Mouse (Mus musculus): ENCODE data around the gene Arnt2. TPM values are rescaled to one million over a fixed set of nuclear protein-coding genes. Genes with fewer than 3 reads are reported as not detected.

Arnt2 gene
- polyA plus RNA-seq, 2 experiments = 11.0 to 29.7 TPM

DNA sequence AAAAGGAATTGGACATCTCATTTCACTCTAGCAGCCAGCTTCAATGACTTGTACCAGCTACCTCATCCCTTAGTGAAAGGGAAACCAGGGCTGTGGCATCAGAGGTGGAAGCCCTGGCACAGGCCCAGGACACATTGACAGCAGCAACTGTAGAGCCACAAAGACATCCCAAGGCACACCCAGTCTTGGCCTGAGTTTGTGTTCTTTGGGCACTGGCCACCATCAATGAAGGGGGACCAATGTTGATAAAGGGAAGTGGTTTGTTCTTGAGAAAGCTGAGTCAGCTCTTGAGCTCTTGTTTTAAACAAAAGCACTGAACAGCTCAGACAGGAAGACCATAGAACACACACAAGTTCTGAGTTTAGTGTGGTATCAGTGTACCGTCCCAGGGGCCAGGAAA, 130.7 kb downstream of the Arnt2 start:
- DNase-seq (ENCODE audit: low spot score) = no peak

DNA sequence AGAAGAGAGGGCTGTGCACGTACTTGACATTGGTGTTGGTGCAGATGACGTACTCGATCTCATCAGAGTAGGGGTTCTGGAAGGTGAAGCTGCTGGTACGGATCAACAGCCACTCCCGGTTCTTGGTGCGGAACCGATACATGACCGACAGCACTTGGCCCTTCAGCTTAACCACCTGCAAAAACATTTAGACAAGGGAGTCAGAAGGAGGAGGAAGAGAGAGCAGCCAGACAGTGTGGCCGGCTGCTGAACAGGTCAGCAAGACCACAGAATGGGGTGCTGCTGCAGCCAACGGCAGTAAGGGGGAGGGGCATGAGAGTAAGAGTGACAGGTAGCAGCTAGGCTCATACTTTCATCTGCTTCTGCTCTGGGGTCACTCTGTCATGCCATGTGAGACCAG, 134.7 kb downstream of the Arnt2 start:
- Histone ChIP-seq H3K27ac (replicated peaks; ENCODE audit: low read depth, low read length) (no peak overlapping the region), H3K9me3 (ENCODE audit: control insufficient read depth, low read length) (no peaks in the 10 kb centered on the region), H3K4me2 (replicated peaks; ENCODE audit: low read depth, low read length, severe bottlenecking) (no peak overlapping the region), H3K4me1 (ENCODE audit: control insufficient read depth, insufficient read depth, low read length) (0 out of 2 replicates have a peak, but pooled peaks cover 3% of the 10 kb centered on the region), H3K4me3 (replicated peaks; ENCODE audit: low read length) (no peak overlapping the region), H3K9ac (ENCODE audit: low read depth, low read length, severe bottlenecking) (no peak overlapping the region), H3K27me3 (ENCODE audit: control insufficient read depth, insufficient read depth, low read length) (no peaks in the 10 kb centered on the region), H3K36me3 (ENCODE audit: control insufficient read depth, insufficient read depth, low read length) (peaks cover 29% of the 10 kb centered on the region)
- DNase-seq (ENCODE audit: low spot score) (no peak), ATAC-seq (ENCODE audit: low FRiP score, low read depth) (no peak)
- TF ChIP-seq POLR2A (IDR thresholded peaks at IDR 0.05; ENCODE audit: borderline replicate concordance, extremely low read depth, insufficient read depth, insufficient read length) = no peak
- WGBS = 78% methylated on average over 10 of the region's 10 CpGs

More for the DNA sequence above, 130.7 kb downstream of the Arnt2 start:
- Histone ChIP-seq H3K9ac (ENCODE audit: low read depth, low read length, severe bottlenecking) (no peak overlapping the region), H3K9me3 (ENCODE audit: control insufficient read depth, low read length) (no peaks in the 10 kb centered on the region), H3K36me3 (ENCODE audit: control insufficient read depth, insufficient read depth, low read length) (peaks cover 33% of the 10 kb centered on the region), H3K4me1 (ENCODE audit: control insufficient read depth, insufficient read depth, low read length) (no peaks in the 10 kb centered on the region), H3K4me2 (replicated peaks; ENCODE audit: low read depth, low read length, severe bottlenecking) (no peak overlapping the region), H3K27ac (replicated peaks; ENCODE audit: low read depth, low read length) (no peak overlapping the region), H3K27me3 (ENCODE audit: control insufficient read depth, insufficient read depth, low read length) (no peaks in the 10 kb centered on the region), H3K4me3 (replicated peaks; ENCODE audit: low read length) (no peak overlapping the region)
- no peak for ATAC-seq (ENCODE audit: low FRiP score, low read depth)
- no peak for TF ChIP-seq POLR2A (IDR thresholded peaks at IDR 0.05; ENCODE audit: borderline replicate concordance, extremely low read depth, insufficient read depth, insufficient read length)
- 88% methylated on average over 1 of the region's 1 CpGs for WGBS

DNA sequence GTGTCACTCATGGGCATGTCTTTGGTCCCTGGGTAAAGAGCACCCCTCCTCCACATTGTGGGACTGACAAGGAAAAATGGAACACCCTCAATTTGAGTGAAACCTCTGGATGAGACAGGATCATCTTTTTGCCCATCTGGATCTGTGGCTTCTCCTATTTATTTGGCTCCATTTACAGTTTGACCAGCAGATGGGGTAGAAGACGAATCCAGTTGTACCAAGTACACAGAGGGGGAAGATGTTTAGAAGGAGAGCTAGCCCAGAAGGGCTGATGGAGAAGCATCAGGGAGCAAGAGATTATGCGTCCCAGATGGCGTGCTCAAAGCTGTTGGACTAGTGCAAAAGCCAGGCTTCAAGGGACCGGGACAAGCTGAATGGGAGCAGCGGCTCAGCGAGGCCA, 136.0 kb downstream of the Arnt2 start:
- Histone ChIP-seq H3K4me2 (replicated peaks; ENCODE audit: low read depth, low read length, severe bottlenecking) (no peak overlapping the region), H3K27ac (replicated peaks; ENCODE audit: low read depth, low read length) (no peak overlapping the region), H3K9ac (ENCODE audit: low read depth, low read length, severe bottlenecking) (no peak overlapping the region), H3K4me1 (ENCODE audit: control insufficient read depth, insufficient read depth, low read length) (0 out of 2 replicates have a peak, but pooled peaks cover 3% of the 10 kb centered on the region), H3K4me3 (replicated peaks; ENCODE audit: low read length) (no peak overlapping the region), H3K27me3 (ENCODE audit: control insufficient read depth, insufficient read depth, low read length) (no peaks in the 10 kb centered on the region), H3K9me3 (ENCODE audit: control insufficient read depth, low read length) (no peaks in the 10 kb centered on the region), H3K36me3 (ENCODE audit: control insufficient read depth, insufficient read depth, low read length) (peaks cover 29% of the 10 kb centered on the region)
- ATAC-seq (ENCODE audit: low FRiP score, low read depth) = no peak
- no peak for DNase-seq (ENCODE audit: low spot score)
- TF ChIP-seq POLR2A (IDR thresholded peaks at IDR 0.05; ENCODE audit: borderline replicate concordance, extremely low read depth, insufficient read depth, insufficient read length) = no peak
- 84% methylated on average over 6 of the region's 6 CpGs for WGBS

DNA sequence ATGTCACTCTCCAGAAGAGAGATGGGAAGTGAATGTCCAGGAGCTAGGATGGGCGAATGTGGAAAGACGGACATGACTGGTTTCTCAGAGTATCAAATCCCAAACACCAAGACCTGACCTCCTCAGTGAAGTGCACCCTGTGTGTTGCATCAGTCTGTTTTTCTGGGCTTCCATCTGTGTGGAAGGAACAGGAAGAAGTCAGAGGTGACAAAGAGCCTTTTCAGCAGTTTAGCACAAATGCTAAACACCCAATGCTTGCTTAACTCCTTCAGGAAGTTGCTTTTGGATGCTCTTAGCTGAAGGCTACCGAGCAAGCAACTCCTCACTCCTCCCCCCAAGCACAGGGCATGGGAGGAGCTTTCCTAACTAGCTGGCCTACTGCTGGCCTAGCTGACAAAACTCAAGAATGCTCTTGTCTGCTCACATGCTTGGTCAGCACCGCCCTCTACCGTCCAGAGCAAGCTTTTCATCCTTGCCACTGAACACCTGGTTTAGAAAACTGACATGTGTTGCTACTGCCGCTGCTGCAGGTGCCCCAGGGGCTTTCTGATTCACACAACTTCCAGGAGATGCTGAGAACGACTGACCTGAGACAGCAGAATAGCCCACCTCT, 137.7 kb downstream of the Arnt2 start:
- Histone ChIP-seq H3K27ac (replicated peaks; ENCODE audit: low read depth, low read length) (no peak overlapping the region), H3K4me1 (ENCODE audit: control insufficient read depth, insufficient read depth, low read length) (0 out of 2 replicates have a peak, but pooled peaks cover 3% of the 10 kb centered on the region), H3K9ac (ENCODE audit: low read depth, low read length, severe bottlenecking) (no peak overlapping the region), H3K27me3 (ENCODE audit: control insufficient read depth, insufficient read depth, low read length) (no peaks in the 10 kb centered on the region), H3K4me3 (replicated peaks; ENCODE audit: low read length) (no peak overlapping the region), H3K9me3 (ENCODE audit: control insufficient read depth, low read length) (no peaks in the 10 kb centered on the region), H3K4me2 (replicated peaks; ENCODE audit: low read depth, low read length, severe bottlenecking) (no peak overlapping the region), H3K36me3 (ENCODE audit: control insufficient read depth, insufficient read depth, low read length) (peaks cover 41% of the 10 kb centered on the region)
- WGBS = 29% methylated on average over 7 of the region's 7 CpGs
- TF ChIP-seq POLR2A (IDR thresholded peaks at IDR 0.05; ENCODE audit: borderline replicate concordance, extremely low read depth, insufficient read depth, insufficient read length) = no peak
- DNase-seq (ENCODE audit: low spot score) = peak; percentile 83
- peak; percentile 77 for ATAC-seq (ENCODE audit: low FRiP score, low read depth)

DNA sequence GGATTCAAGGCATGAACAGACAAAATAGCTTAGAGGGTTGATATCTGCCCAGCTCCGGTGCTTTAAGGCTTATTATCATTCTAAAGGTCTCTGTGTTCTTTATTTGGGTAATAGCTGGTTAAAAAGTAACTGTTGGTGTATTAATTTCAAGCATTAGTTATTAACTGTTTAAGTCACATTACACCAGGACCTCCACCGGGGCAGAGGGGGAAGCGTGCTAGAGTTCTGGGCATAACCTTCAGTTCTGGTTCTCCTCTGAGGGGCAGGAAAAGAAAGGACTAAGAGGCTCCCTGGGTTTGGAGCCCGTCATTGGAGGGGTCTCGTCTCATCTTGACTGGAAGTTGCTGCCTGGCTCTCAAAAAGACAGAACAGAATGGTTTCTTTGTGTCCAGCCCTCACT, 138.5 kb downstream of the Arnt2 start:
- TF ChIP-seq POLR2A (IDR thresholded peaks at IDR 0.05; ENCODE audit: borderline replicate concordance, extremely low read depth, insufficient read depth, insufficient read length) = no peak
- 95% methylated on average over 5 of the region's 5 CpGs for WGBS
- H3K9me3 ChIP-seq (ENCODE audit: control insufficient read depth, low read length) = no peaks in the 10 kb centered on the region
- H3K36me3 ChIP-seq (ENCODE audit: control insufficient read depth, insufficient read depth, low read length) = peaks cover 35% of the 10 kb centered on the region
- H3K27me3 ChIP-seq (ENCODE audit: control insufficient read depth, insufficient read depth, low read length) = no peaks in the 10 kb centered on the region
- ATAC-seq (ENCODE audit: low FRiP score, low read depth) (no peak), DNase-seq (ENCODE audit: low spot score) (no peak)
- H3K9ac ChIP-seq (ENCODE audit: low read depth, low read length, severe bottlenecking) = no peak overlapping the region
- H3K4me2 ChIP-seq (replicated peaks; ENCODE audit: low read depth, low read length, severe bottlenecking) = no peak overlapping the region
- 0 out of 2 replicates have a peak, but pooled peaks cover 3% of the 10 kb centered on the region for H3K4me1 ChIP-seq (ENCODE audit: control insufficient read depth, insufficient read depth, low read length)
- H3K4me3 ChIP-seq (replicated peaks; ENCODE audit: low read length) = no peak overlapping the region
- H3K27ac ChIP-seq (replicated peaks; ENCODE audit: low read depth, low read length) = no peak overlapping the region
